Mouse (Mus musculus): ENCODE results near the gene Mgat5b.

GRCm38 (mm10) chr11:117023537-117023936 lies 104.9 kb downstream of the Mgat5b start:
- TF ChIP-seq CTCF (IDR thresholded peaks at IDR 0.05; ENCODE audit: low read depth, low read length), result no peak
- TF ChIP-seq POLR2A (IDR thresholded peaks at IDR 0.05; ENCODE audit: borderline replicate concordance, low read depth, low read length), result no peak
